Mouse (Mus musculus): ENCODE measurements around the gene Col4a5. TPM values are rescaled to one million over a fixed set of nuclear protein-coding genes. Genes with fewer than 3 reads are reported as not detected.

The Col4a5 gene
- polyA plus RNA-seq, 1 experiment from 2014 or later = 32.0 TPM

- peak within 1 kb of the TSS; percentile 64 for H3K4me2 ChIP-seq
- H3K9ac ChIP-seq = no peak within 1 kb of the TSS
- no peak for TF ChIP-seq CTCF (IDR thresholded peaks at IDR 0.05; ENCODE audit: low read depth)
- H3K4me3 ChIP-seq (ENCODE audit: low read depth, low read length) = peak within 1 kb of the TSS; percentile 33
- ATAC-seq (ENCODE audit: insufficient read depth) (peak; percentile 77), DNase-seq (peak; percentile 2)
- no peaks in the 10 kb centered on the region for H3K36me3 ChIP-seq (ENCODE audit: insufficient read depth)
- peaks cover 66% of the 10 kb centered on the region for H3K27me3 ChIP-seq (ENCODE audit: insufficient read depth, low read length)
- no peak within 1 kb of the TSS for H3K27ac ChIP-seq (ENCODE audit: low read depth)
- H3K9me3 ChIP-seq (ENCODE audit: low read depth, low read length) = no peaks in the 10 kb centered on the region
- 14% methylated on average over 45 of the region's 51 CpGs for WGBS
- no peaks in the 10 kb centered on the region for H3K4me1 ChIP-seq (ENCODE audit: insufficient read depth)
These were observed 250.0 kb downstream of the Col4a5 start, which contains the start of gene Irs4 for GRCm38 (mm10) chrX:141724937-141725918. Gene Irs4 (minus strand): TSS chrX:141725263.

- ATAC-seq (ENCODE audit: insufficient read depth) (no peak), DNase-seq (no peak)
- Histone ChIP-seq H3K9ac (no peak overlapping the region), H3K4me3 (ENCODE audit: low read depth, low read length) (no peak overlapping the region), H3K27ac (ENCODE audit: low read depth) (no peak overlapping the region), H3K4me1 (ENCODE audit: insufficient read depth) (no peaks in the 10 kb centered on the region), H3K36me3 (ENCODE audit: insufficient read depth) (no peaks in the 10 kb centered on the region), H3K9me3 (ENCODE audit: low read depth, low read length) (no peaks in the 10 kb centered on the region), H3K4me2 (no peak overlapping the region), H3K27me3 (ENCODE audit: insufficient read depth, low read length) (peaks cover 24% of the 10 kb centered on the region)
- WGBS = 42% methylated on average over 5 of the region's 5 CpGs
- TF ChIP-seq CTCF (IDR thresholded peaks at IDR 0.05; ENCODE audit: low read depth) = no peak
These were observed 254.4 kb downstream of the Col4a5 start for GRCm38 (mm10) chrX:141729570-141729969.

Other genes with a start within 250 kb of the Col4a5 start
- 6.9 and 7.8 TPM in 2 replicates for gene Col4a6, start 1.3 kb upstream of the Col4a5 start, polyA plus RNA-seq (2014; fragmentation: Nextera tagmentation; extraction: Ambion mirVana)
- gene Irs4, start 249.9 kb downstream of the Col4a5 start, polyA plus RNA-seq (2014; fragmentation: Nextera tagmentation; extraction: Ambion mirVana) = not detected in 2 replicates